Mouse (Mus musculus): Measurements from ENCODE around the gene Gm11758. TPM values are rescaled to one million over a fixed set of nuclear protein-coding genes. Genes with fewer than 3 reads are reported as not detected.

Gene Gm11758
- not detected in 2 replicates for polyA plus RNA-seq (2015; fragmentation: Nextera tagmentation; extraction: Ambion mirVana)

DNA sequence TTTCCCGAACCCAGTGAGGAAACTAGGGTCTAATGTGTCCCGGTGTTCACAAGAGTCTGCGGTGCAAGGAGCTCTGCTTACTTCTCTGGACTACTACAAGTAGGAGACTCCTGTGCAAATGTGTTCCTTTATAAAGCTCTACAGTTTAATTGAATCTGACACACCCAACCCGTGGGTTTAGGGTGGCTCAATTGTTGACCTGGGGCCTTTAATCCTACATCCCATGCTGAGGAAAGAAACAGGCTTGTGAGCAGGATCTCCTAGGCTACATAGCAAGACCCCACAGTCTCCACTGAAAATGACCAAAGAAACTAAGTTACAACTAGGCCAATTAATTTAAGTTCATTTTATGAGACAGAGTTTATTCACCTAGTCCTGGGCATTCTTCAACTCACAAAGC is at the start of gene Gm11758:
TSS of gene Gm11758 (minus strand) at position 101 of the 400 bp plus-strand sequence.

DNA sequence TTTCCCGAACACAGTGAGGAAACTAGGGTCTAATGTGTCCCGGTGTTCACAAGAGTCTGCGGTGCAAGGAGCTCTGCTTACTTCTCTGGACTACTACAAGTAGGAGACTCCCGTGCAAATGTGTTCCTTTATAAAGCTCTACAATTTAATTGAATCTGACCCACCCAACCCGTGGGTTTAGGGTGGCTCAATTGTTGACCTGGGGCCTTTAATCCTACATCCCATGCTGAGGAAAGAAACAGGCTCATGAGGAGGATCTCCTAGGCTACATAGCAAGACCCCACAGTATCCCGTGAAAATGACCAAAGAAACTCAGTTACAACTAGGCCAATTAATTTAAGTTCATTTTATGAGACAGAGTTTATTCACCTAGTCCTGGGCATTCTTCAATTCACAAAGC is 44.6 kb upstream of the Gm11758 start, which contains the start of gene Gm11756:
TSS of gene Gm11756 (minus strand) at position 101 of the 400 bp plus-strand sequence.

DNA sequence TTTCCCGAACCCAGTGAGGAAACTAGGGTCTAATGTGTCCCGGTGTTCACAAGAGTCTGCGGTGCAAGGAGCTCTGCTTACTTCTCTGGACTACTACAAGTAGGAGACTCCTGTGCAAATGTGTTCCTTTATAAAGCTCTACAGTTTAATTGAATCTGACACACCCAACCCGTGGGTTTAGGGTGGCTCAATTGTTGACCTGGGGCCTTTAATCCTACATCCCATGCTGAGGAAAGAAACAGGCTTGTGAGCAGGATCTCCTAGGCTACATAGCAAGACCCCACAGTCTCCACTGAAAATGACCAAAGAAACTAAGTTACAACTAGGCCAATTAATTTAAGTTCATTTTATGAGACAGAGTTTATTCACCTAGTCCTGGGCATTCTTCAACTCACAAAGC is 29.8 kb upstream of the Gm11758 start, which contains the start of gene Gm13871:
TSS of gene Gm13871 (minus strand) at position 101 of the 400 bp plus-strand sequence.

DNA sequence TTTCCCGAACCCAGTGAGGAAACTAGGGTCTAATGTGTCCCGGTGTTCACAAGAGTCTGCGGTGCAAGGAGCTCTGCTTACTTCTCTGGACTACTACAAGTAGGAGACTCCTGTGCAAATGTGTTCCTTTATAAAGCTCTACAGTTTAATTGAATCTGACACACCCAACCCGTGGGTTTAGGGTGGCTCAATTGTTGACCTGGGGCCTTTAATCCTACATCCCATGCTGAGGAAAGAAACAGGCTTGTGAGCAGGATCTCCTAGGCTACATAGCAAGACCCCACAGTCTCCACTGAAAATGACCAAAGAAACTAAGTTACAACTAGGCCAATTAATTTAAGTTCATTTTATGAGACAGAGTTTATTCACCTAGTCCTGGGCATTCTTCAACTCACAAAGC is 14.9 kb upstream of the Gm11758 start, which contains the start of gene Gm11757:
TSS of gene Gm11757 (minus strand) at position 101 of the 400 bp plus-strand sequence.

Other genes with a start within 250 kb of the Gm11758 start
- not detected in 2 replicates for gene Gm11236, start 238.1 kb downstream of the Gm11758 start, polyA plus RNA-seq (2015; fragmentation: Nextera tagmentation; extraction: Ambion mirVana)
- gene Gm11239, start 207.9 kb downstream of the Gm11758 start, polyA plus RNA-seq (2015; fragmentation: Nextera tagmentation; extraction: Ambion mirVana): not detected in 2 replicates
- gene Gm428, start 192.8 kb downstream of the Gm11758 start, polyA plus RNA-seq (2015; fragmentation: Nextera tagmentation; extraction: Ambion mirVana): not detected in 2 replicates
- gene Rasef, start 85.3 kb downstream of the Gm11758 start, polyA plus RNA-seq (2015; fragmentation: Nextera tagmentation; extraction: Ambion mirVana): 0.11 and 0.30 TPM in 2 replicates
- not detected in 2 replicates for gene Gm11757, start 14.8 kb upstream of the Gm11758 start, polyA plus RNA-seq (2015; fragmentation: Nextera tagmentation; extraction: Ambion mirVana)
- not detected in 2 replicates for gene Gm13871, start 29.7 kb upstream of the Gm11758 start, polyA plus RNA-seq (2015; fragmentation: Nextera tagmentation; extraction: Ambion mirVana)
- not detected in 2 replicates for gene Gm11756, start 44.5 kb upstream of the Gm11758 start, polyA plus RNA-seq (2015; fragmentation: Nextera tagmentation; extraction: Ambion mirVana)
- 0.23 TPM in 1 of 2 replicates, not detected in the other for gene 2310002L09Rik, start 74.6 kb upstream of the Gm11758 start, polyA plus RNA-seq (2015; fragmentation: Nextera tagmentation; extraction: Ambion mirVana)
- gene Frmd3, start 137.2 kb upstream of the Gm11758 start, polyA plus RNA-seq (2015; fragmentation: Nextera tagmentation; extraction: Ambion mirVana): 1.7 and 2.3 TPM in 2 replicates